Mouse (Mus musculus) T-helper 2 cell (primary cell): ENCODE data around the gene Fgf2.

Experiments used
- in situ Hi-C: fragments of 300-600 bp; cut with MboI, MseI; formaldehyde crosslinking; loops from one replicate; pipeline ENCODE4 v1.15.1; 2025; ENCODE audit warnings: high pct_unique_total_duplicates

The Fgf2 gene

GRCm38 (mm10) chr3:37348221-37349165 lies at the start of gene Fgf2:
Fgf2 (plus strand) TSS chr3:37348346.
- in situ Hi-C loops = no loop called here

- in situ Hi-C loops = loop anchor here (5.0 kb wide), 1 partner anchor 92 kb away; no protein-coding TSS in a partner anchor
Measured at GRCm38 (mm10) chr3:37299470-37299869, 48.7 kb upstream of the Fgf2 start.

- in situ Hi-C loops = loop anchor here (25.0 kb wide), 1 partner anchor 360 kb away; no protein-coding TSS in a partner anchor
Measured at GRCm38 (mm10) chr3:37302685-37303084, 45.5 kb upstream of the Fgf2 start.

- in situ Hi-C loops = loop anchor here (25.0 kb wide), 1 partner anchor 359 kb away; no protein-coding TSS in a partner anchor
Measured at GRCm38 (mm10) chr3:37303392-37304139, 44.6 kb upstream of the Fgf2 start.

GRCm38 (mm10) chr3:37311897-37312369 lies 36.2 kb upstream of the Fgf2 start:
- in situ Hi-C loops = loop anchor here (25.0 kb wide), 1 partner anchor 350 kb away; no protein-coding TSS in a partner anchor

- in situ Hi-C loops = loop anchor here (25.0 kb wide), 1 partner anchor 350 kb away; no protein-coding TSS in a partner anchor
Measured at GRCm38 (mm10) chr3:37312370-37312941, 35.7 kb upstream of the Fgf2 start, which contains the start of the genes Bbs12 and Cetn4. Bbs12 (plus strand) TSS chr3:37312554. Cetn4 (minus strand) TSS chr3:37312708.

DNA sequence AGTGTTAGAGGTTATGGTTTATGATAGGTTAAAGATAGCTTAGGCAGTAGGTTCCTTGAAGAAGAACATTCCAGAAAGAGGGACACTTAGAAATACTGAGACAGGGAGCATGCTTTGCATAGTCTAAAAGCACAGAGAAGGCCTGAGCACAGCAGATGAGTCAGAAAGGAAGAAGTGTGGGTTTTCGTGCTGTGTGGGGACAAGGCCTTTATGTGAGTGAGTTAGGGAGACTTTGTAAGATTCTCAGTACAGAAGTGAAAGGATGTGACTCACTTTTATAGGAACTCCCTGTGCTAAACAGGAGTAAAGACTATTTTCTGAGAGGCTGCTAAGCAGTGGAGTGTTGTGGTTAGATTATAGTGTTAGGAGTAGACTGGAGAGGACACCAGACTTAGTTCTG lies 34.8 kb upstream of the Fgf2 start:
- in situ Hi-C loops = loop anchor here (25.0 kb wide), 1 partner anchor 349 kb away; no protein-coding TSS in a partner anchor

DNA sequence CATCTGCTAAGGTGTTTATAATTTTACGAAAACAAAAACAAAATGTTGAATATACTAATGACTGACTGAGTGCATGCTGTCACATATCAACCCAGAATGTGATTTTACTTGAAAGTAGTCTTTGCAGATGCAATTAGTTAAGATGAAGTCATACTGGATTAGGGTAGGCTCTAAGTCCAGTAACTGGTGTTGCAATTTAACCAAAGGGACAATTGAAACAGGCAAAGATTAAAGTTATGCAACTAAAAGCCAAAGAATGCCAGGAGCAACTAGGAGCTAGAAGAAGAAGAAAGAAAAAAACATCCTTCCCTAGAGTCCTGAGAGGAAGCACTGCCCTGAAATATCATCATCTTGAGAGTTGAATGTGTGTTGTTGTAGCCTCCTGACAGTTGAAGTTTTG lies 31.9 kb upstream of the Fgf2 start:
- in situ Hi-C loops = loop anchor here (25.0 kb wide), 1 partner anchor 346 kb away; no protein-coding TSS in a partner anchor

- in situ Hi-C loops = loop anchor here (5.0 to 25.0 kb wide), 2 partner anchors 38 to 338 kb away; no protein-coding TSS in a partner anchor
Measured at GRCm38 (mm10) chr3:37324310-37324709, 23.8 kb upstream of the Fgf2 start.

DNA sequence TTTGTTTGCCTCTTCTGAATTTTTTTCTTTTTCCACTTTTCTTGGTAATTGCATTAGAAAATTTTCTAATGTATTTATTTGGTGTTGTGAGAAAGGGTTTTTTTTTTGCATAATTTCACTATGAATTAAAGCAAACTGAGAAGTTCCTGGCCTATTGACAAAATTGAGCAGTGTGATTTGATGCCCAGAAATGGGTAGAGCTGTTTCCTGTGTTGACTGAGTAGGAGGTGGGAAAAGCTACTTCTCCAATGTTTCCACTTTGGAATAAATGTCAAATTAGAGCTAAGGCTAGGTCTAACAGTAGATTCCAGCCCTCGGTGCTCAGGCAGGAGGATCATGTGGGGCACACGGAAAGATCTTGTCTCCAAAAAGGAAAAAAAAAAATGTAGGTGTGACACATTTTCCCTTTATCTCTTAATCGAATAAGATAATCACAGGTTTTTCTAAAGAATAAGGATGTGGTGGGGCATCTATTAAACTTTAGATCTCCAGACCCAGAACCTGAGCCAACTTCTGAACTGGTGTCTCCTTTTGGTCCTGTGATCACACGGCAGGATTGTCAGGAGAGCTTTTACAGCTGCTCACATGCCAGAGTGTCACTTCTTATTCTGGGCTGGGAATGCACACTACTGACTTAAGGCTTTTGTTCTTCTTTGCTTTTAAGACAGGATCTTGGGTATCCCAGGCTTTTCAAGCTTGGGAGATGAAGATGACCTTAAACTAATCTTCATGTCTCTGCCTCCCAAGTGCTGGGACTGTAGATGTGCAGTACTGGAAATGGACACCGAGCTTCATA lies 22.6 kb upstream of the Fgf2 start:
- in situ Hi-C loops = no loop called here

GRCm38 (mm10) chr3:37326627-37327026 lies 21.5 kb upstream of the Fgf2 start:
- in situ Hi-C loops = no loop called here

GRCm38 (mm10) chr3:37328489-37328888 lies 19.7 kb upstream of the Fgf2 start:
- in situ Hi-C loops = no loop called here

DNA sequence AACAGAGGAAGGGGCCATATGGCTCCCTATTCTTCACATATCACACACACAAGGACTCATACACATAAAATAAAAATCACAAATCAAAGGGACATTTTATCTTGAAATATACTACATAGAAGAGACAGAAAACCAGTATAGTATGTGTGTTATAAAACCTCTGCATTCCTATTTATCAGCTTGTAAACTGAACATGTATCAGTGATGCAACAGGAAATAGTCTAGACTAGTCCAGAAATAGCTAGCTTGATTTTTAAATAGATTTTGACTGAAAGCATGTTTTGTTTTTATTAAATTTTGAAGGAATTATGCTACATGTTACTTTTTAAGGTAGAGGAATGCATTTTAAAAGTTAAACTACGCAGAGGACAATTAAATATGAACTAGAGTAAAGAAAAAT lies 18.2 kb upstream of the Fgf2 start:
- in situ Hi-C loops = no loop called here

DNA sequence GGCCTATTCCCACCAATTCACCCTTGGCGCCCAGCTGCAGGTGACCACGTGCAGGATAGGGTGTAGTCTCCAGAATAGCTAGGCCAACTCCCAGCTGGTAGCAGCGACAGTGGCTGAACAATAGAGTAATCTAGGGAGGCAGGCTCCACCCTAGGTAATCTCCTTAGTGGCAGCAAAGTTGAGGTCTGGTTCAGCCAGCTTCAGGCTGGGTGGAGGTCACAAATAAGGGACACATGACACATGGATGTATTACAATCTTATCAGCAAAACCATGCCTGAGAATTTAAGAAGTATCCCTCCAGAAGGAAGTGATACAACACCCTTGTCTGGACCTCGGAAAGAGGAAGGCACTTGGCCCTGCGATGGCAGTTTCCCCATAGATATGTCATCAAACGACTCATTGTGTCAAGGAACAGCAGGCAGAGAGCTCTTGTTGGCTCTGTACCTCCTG lies 16.1 kb upstream of the Fgf2 start:
- in situ Hi-C loops = no loop called here

GRCm38 (mm10) chr3:37334053-37334452 lies 14.1 kb upstream of the Fgf2 start:
- in situ Hi-C loops = no loop called here

DNA sequence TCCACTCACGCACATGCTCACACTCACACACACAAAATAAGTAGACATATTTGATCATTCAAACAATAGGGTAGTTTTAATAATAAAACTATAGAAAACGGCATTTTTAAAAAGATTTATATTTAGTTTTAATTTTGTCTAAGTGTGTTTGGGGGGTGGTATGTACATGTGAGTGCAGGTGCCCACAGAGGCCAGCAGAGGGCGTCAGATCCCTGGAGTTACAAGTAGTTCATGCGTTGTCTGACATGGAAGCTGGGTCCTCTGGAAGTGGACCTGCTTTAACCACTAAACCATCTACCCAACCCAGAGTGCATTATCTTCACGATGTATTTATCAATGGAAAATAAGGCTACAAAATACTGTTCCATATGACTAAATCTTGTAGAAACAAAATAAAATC lies 7.0 kb upstream of the Fgf2 start:
- in situ Hi-C loops = no loop called here

- in situ Hi-C loops = no loop called here
Measured at GRCm38 (mm10) chr3:37342811-37343210, 5.3 kb upstream of the Fgf2 start.

- in situ Hi-C loops = no loop called here
Measured at GRCm38 (mm10) chr3:37347671-37348070, 475 bp upstream of the Fgf2 start.

GRCm38 (mm10) chr3:37349166-37349548 lies 1.0 kb downstream of the Fgf2 start:
- in situ Hi-C loops = no loop called here

DNA sequence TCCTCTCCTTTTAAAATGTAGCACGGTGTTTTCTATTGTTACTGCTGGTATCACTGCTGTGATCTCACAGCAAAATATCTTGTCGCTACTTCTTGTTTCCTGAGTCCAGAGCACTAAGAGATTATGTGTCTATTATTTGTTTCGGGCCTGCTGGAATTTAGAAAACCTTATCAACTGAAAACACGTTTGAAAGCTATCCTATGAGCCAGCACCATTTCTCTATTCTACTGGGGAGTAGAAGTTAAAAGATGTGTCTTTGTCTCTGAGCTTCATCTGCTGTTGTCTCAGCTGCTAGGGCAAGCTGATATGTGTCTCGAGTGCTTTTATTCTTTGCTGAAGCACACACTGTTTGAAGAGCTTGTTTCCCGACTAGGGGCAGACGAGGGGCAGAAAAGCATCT lies 2.2 kb downstream of the Fgf2 start:
- in situ Hi-C loops = no loop called here
